Mouse (Mus musculus) layer of hippocampus, adult 11-12 months (tissue): ENCODE results near the gene Fcrla.
"Not testable (repeated sequence)": the region's sequence is repeated elsewhere in the genome, so short reads cannot be mapped to it uniquely, and the experiment has no call there.

Experiments
- DNase-seq: peaks from one replicate; pipeline ENCODE4 v3.0.0; 2022; ENCODE audit warnings: low spot score

Fcrla gene

DNA sequence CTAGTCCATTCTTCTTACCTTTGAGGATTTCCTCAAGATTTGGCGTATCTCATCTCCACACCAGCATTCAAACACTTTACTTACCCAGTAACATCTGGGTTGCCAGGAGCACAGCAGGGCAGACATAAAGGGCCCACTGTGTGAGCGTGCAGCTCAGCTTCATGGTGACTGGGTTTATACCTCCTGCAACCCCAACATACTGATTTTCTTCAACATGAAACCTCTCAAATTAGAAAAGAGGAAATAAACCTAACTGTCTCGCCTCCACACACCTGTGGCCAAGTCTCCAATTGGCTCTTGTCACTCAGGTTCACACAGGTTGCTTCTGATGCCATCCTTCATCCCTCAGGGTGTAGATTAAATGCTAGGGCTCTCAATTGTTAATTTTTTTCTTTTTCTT is at the start of gene Fcrla:
Gene Fcrla (minus strand): TSS at position 206 of the 400 bp plus-strand sequence.
- DNase-seq = no peak

DNA sequence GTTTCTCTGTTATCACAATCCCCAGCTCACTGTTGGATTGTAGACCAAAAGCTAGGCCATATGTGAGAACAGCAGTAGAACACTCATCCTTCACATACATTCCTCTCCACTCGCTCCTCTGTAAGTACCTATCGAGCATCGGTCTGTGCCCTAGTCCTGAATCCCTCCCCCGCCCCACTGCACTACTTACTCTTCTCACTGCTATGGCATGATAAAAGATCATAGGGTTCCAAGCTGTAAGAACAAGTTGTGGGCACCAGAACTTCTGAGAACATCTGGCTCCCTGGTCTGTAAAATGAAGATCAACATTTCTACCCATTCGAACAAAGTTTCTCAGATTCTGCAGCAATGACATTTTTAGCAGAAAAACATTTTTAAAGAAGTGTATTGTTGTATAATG is 49.1 kb upstream of the Fcrla start, which contains the start of gene Fcgr2b:
Gene Fcgr2b (minus strand): TSS at position 101 of the 400 bp plus-strand sequence.
- DNase-seq = no peak

DNA sequence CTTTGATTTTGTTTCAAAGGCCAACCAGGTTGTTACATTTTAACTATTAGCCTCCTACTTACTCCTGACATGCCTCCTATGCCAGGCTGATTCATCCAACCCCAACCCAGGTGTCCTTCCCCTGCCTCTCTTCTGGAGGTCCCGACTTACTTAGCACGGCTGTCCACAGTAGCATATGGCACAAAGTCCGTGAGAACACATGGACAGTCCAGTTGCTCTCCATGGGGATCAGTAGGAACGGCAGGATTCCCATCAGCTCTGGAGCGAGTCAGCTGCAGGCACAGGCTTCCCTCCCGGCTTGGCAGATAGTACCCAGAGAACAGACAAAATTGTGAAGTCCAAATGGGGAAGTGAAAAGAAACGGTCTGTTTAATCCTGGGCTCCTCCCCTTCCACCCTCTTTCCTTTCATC is 48.4 kb upstream of the Fcrla start:
- peak; percentile 25 for DNase-seq

DNA sequence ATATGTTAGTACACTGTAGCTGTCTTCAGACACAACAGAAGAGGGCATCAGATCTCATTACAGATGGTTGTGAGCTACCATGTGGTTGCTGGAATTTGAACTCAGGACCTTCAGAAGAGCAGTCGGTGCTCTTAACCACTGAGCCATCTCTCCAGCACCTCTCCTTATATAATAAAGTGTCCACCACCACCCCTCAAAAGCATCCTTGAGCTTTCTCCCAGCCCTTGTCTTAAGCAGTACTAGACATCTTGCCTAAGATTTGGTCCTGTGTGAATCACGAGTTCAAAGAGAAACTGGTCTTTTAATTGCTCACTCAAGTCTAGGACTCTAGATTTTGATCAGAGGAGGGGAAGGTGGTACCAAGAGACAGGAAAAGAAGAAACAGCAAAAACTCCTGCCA is 48.0 kb upstream of the Fcrla start:
- DNase-seq = not testable (repeated sequence)

DNA sequence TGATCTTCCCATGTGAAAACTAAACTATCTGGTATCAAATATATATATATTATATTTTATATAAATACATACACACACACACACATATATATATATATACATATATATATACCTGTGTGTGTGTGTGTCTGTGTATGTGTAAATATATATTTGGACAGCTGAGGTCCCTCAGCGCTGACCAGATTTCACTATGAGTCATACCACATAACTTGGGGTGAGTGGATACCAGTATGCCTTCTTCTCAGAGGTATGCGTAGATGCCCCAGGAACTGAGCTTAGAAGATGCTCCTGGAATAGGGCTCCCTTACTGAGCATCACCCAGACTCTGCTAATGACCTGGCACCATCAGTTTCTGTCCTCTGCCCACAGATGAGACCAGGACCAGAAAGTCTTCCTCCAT is 47.4 kb upstream of the Fcrla start:
- no peak for DNase-seq

DNA sequence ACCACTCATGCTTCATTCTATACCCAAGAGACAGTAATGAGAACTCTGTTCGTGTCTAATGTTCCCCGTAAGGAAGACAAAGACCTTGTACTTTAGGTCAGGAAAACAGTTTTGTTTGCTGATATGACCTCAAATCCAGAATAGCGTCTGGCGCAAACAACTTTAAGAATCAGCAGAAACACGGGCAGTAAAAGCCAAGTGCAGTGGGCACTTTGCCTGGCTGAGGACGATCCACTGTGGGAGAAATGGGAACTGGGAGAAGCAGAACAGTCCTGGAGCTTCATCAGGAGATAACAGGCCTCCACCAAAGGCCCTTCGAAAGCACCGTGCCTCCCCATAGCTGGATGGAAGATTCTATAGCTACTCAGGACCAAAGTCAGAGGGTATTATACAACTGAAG is 46.8 kb upstream of the Fcrla start:
- no peak for DNase-seq

DNA sequence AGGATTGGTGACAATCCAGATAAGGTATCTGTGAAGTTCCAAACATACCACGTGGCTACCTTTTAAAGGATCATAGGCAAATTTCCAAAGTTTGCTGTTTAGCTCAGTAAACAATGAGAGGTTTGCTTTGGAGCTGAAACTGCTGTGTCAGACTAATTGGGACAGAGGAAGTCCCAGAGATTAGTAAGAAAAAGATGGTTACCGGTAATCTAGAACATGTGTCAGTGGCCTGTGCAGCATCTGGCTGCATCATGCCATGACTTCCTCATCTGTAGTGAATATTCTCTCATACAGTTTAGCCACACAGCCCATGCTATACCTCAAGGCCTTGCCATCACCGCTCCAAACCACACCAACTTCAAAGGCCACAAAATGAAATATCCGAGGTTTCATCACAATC is 45.6 kb upstream of the Fcrla start:
- DNase-seq = no peak

DNA sequence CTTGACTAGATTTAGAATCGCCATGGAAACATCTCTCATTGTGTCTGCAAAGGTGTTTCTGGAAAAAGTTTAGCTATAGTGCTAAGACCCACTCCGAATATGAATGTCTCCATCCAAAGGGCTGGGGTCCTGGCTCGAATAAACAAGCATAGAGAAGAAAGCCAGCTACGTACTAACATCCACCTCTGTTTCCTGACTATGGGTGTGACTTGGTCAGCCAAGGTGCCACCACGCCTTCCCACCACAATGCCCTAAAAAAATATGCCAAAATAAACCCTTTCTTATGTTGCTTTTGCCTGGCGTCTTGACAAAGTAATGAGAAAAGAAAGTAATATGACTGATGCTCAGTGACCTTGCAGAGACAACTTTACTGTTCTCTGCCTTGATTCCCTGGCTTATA is 45.1 kb upstream of the Fcrla start:
- DNase-seq = no peak

DNA sequence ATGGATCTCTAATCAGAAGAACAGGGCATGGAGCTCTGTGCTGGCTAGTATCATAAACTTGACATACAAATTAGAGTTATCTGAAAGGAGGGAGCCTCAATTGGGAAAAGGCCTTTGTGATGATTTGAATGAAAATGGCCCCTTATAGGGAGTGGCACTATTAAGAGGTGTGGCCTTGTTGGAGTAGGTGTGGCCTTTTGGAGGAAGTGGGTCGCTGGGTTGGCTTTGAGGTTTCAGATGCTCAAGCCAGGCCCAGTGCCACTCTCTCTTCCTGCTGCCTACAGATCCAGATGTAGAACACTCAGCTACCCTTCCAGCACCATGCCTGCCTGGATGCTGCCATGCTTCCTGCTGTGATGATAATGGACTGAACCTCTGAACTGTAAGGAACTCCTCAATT is 41.2 kb upstream of the Fcrla start:
- DNase-seq = no peak

DNA sequence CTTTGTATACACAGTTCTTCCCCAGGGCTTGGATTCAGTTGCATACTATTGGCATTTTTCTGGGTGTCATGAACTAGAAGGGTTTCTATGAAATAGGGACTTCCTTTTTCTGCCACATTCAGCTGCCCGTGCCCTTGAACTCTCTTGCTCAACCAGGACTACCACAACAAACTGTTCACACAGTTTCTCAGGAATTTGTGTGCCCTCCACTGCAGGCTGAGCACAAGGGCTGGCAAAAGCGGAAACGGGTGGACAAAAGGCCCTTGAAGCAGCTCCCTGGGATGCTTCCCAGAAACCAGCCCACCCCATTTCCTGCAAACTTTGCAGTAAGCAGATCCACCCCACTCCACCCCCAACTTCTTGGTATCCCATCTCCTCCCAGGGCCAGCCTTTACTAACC is 40.2 kb upstream of the Fcrla start:
- no peak for DNase-seq

DNA sequence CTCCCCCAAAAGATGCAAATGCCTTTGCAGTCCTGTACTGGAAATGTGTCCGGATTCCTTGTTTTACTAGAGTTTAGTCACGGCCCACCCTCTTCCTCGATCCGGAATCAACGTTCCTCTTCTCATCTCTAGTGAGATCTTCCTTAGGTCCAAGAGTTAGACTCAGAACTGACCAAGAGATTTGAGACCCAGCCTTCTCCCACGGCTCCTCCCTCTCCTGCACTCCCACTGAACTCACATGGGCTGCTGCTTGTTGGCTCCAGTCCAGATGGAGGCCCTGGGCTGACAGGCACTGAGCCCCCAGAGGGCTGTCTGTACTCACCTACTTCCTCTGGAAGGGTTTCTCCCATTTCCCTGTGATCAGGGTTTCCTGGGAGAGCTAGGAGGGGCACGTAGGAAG is 35.7 kb upstream of the Fcrla start:
- no peak for DNase-seq

DNA sequence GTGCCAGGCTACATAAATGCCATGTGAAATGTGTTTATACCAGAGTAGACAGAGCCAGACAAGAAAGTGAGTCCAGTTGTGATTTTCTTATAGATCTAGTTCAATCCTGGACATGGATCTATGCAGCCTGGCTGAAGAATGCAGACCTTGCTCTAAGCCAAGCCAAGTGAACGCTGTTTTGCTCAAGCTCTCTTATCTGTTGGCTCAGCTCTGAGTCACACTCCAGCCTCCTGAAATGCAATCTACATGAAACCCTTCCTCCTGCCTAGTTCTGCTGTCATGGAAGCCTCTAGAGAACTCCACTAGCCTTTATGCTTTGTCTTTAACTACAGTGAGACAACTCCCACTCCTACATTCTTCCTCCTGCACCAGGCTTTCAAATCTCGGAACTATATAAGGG is 34.9 kb upstream of the Fcrla start:
- DNase-seq = no peak

DNA sequence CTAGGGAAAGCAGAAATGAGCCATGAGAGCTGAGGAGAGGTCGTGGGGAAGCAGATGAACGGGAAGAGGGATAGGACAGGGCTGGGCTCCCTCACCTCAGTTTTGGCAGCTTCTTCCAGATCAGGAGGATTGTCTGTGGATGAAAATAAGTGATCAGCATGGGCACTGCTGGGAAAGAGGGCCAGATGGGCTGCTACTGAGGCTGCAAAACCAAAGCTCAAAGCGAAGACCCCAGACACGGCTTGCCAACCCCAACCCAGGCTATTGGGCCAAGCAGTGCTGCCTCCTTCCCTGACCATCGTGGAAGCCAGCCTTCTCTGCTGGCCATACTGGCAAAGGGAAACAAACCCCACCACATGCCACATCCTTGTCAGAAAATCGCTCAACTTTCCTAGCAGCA is 33.7 kb upstream of the Fcrla start:
- DNase-seq = no peak

DNA sequence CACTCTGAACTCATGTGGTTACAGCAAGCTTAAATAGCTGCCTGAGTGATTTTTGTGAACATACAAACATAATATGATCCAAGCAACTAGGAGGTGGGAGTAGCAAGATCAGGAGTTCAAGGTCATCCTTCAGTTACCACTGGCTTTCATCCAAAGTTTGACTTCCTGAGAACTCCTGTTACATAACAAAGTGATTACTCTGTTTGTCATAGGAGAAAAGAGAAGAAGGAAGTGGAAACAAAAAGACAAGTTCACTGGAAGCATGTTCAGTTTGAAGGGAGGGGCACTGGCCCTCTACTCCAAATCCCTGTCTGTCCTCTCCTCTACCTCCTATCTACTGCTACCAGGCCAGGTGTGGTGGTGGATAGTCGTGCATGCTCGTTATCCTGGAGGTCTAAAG is 32.4 kb upstream of the Fcrla start:
- DNase-seq = no peak

DNA sequence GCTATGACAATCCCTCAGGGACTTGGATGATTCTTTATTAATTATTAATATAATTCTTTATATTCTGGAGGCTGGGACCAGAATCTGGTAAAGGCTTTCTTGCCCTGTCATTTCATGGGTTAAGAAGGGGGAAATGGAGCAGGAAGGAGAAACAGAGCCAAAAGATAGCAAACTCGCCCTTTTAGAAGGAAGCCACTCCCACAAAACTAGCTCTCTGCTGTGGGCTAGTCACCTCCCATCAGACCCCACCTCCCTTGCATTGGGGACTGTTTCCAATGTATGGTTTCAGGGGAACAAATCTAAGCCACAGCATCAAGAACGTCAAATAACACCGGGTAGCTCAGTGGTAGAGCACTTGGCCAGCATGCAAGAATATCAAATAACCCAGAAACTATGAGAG is 30.8 kb upstream of the Fcrla start:
- no peak for DNase-seq

DNA sequence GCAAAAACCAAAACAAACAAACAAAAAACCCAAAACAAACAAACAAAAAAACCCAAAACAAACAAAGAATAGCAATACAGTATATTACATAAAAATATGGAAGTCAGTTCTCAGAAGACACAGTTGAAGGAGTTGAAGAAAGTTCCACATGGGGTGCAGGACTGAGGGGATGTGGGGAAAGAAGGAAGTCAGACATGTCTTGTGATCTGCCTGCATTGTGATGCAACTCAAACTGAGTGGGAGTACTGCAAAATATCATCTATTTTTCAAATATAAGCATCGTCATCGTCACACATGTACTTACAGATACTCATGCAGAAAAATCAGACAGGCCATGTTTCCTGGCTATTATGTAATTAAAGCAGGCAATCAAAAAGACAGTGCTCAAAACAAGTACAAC is 25.8 kb upstream of the Fcrla start:
- no peak for DNase-seq

DNA sequence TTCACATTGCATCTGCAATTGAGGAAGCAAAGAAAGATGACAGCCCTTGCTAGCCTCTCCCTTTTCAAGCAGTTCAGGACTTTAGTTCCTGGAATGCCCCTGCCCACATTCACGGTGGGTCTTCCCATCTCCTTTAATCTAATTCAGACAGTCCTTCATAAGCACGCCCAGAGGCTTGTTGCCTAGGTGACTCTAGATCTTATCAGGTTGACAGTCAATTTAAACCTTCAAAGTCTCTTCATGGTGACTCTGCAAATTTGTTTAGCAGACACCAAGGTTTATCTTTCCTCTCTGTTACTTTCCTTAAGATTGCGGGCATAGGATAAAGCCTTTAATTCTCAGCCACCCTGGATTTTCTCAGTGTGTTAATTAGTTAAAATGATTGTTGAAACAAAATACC is 23.4 kb upstream of the Fcrla start:
- DNase-seq = no peak

DNA sequence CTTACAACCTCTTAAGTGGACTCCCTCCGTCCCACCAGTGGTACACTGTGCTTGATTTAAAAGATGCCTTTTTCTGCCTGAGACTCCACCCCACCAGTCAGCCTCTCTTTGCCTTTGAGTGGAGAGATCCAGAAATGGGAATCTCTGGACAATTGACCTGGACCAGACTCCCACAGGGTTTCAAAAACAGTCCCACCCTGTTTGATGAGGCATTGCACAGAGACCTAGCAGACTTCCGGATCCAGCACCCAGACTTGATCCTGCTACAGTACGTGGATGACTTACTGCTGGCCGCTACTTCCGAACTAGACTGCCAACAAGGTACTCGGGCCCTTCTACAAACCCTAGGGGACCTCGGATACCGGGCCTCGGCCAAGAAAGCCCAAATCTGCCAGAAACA is 17.5 kb upstream of the Fcrla start:
- DNase-seq = not testable (repeated sequence)

DNA sequence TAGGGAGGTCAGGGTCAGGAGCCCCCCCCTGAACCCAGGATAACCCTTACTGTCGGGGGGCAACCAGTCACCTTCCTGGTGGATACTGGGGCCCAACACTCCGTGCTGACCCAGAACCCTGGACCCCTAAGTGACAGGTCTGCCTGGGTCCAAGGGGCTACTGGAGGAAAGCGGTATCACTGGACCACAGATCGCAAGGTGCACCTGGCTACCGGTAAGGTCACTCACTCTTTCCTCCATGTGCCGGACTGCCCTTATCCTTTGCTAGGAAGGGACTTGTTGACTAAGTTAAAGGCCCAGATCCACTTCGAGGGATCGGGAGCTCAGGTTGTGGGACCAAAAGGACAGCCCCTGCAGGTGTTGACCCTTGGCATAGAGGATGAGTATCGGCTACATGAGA is 16.8 kb upstream of the Fcrla start:
- DNase-seq = not testable (repeated sequence)

DNA sequence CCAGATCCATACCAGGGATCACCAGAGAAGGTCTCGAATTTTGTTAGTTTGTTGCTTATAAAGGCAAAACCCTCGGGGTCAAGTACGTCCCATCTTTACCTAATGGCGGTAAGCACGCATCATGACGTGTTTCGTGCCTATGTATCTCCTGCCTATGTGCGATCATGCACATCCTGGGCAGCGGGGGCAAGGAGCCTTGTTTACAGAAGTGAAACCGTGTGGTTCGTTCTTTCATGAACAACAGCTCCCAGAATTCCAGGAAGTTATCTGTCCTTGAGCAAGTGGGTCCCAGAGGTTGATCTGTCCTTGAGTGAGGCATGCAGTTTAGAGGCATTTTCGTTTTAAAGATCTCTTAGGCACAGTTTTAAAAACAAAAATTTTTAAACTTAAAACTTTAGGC is 11.9 kb upstream of the Fcrla start:
- DNase-seq = peak; percentile 12

DNA sequence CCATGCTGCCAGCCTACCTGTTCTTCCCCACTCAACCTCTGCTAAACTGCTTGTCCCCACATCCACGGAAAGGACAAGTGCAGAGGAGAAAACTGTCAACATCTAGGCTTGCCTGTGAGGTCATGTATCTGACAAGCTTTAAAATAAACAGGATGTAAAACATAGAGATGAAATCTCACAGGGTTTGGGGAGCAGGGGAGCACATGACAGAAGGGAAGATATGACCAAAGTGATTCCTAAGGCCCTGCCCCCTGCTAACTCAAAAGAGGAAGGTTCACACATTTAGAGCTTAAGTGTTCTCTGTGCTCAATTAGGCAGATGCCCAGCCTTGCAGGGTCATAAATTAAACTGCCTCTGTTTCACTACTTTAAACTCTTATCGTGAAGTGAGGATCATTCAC is 7.0 kb upstream of the Fcrla start:
- no peak for DNase-seq

DNA sequence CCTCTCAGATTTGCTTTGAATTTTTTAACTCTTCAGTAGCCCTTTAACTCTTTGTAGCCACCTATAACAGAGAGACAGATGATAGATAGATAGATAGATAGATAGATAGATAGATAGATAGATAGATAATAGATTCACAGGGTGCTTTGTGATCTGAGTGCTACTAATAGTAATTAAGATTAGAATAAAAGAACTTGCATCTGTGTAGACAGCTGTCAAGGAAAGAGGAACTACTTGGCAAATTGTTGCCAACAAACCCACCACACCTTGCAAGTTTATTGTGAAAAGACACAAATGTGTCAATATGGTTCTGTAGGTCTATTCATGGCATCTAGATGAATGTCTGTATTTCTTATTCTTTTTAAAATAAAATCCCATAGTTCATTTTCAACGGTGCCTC is 6.6 kb upstream of the Fcrla start:
- no peak for DNase-seq

DNA sequence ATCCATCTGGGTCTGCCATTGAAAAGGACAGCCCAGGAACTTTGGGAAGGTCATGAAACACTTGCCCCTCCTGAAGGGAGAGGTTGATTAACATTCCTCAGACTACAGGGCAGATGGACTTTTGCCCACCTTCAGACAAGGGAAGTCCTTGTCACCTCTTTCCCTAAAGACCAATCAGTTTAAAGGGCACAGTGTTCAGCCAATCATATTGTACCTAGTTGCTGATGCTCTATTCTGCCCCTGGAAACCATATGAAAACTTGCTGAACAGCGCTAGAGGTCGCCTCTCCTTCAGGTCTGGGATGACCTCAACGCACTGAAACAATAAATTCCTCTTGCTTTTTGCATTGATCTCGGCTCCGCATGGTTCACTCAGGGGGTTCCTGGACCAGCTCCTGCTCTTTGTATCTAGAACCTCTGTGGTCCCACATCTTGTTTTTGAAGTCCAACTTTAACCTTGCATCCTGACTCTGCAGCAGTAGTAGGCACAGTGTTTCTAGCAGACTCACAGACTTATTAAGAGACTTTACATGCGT is 6.1 kb upstream of the Fcrla start:
- DNase-seq = no peak

DNA sequence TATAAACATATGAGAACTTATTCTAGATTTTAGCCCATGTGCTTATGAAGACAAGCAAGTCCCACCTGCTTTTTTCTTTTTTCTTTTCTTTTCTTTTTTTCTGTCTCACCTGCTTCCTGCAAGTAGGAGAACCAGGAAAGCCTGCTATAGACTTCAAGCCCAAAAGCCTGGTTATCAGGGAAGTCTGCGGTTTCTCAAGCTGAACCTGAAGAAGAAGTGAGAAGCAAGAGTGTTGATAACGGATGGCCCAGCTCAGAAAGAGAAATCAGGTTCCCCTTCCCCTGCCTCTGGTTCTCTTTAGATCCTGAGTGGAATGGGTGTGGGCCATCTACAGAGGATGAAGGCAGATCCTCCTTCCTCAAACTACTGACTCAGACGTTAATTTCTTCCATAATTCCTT is 4.7 kb upstream of the Fcrla start:
- no peak for DNase-seq

DNA sequence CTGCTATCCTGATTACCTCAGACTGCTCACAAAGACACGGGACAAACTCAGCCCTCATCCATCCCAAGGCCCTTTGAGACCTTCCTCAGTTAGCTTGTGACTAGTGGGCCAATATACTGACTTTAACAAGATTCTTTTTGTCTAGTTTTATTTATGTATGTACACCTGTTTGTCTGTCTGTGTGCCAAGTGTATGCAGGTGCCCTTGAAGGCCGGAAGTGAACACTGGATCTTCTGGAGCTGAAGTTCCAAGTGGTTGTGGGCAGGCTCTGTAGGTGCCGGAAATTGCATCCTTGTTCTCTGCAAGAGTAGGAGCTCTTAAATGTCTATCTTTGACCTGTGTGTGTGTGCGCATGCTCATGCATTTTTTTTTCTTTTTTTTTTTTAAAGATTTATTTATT is 1.9 kb upstream of the Fcrla start:
- DNase-seq = no peak
